Mouse (Mus musculus) frontal cortex, postnatal 10 days (tissue): ENCODE data around the gene Med12l.
"Not testable (repeated sequence)": the region's sequence is repeated elsewhere in the genome, so short reads cannot be mapped to it uniquely, and the experiment has no call there.

Experiments used
- DNase-seq, 2 experiments: peaks; one replicate each; pipeline ENCODE4 v3.0.0; 2022; ENCODE audit warnings: low spot score in 2 of 2, mixed read lengths in 1 of 2

The Med12l gene

GRCm38 (mm10) chr3:59022971-59023370 is 17.3 kb downstream of the Med12l start:
- DNase-seq = no peak

GRCm38 (mm10) chr3:59024531-59025192 is 19.0 kb downstream of the Med12l start:
- no peak for DNase-seq

GRCm38 (mm10) chr3:59025193-59025535 is 19.5 kb downstream of the Med12l start:
- no peak for DNase-seq

GRCm38 (mm10) chr3:59028696-59029095 is 23.1 kb downstream of the Med12l start:
- DNase-seq = no peak

DNA sequence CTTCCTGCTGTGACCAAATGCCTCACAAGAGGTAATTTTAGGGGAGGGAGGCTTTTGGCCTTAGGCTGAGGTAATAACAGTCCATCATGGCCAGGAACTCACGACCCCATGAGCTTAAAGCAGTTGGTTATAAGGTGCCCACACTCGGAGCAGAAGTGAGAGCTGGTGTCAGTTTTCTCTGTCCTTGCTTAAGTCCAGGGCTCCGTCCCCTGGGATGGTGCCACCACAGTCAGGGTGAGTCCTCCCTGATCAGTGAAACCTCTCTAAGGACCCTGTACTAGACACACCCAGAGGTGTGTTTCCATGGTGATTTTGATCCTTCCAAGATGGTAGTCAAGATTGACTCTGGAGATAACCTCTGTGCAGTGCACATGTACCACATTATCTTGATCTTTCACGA is 25.4 kb downstream of the Med12l start:
- DNase-seq = no peak

DNA sequence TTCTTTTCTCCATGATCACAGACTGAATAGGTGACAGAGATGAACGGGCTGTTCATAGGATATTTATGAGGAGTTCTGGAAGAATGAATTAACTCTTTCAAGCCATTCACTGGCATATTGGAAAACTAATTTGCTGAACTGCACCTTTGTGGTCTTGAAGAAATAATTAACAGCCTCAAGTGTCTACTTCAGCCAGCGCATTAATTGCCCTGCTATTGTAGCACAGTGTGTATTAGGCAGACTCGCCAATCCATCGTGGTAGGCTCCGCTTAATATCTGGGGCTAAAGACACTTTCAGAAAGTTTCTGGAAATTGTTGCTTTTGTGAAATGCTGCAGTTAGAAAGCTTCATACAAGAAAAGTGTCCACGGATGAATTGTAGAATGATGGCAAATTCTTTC is 35.9 kb downstream of the Med12l start:
- DNase-seq = no peak

GRCm38 (mm10) chr3:59054834-59055535 is 49.4 kb downstream of the Med12l start:
- no peak for DNase-seq

GRCm38 (mm10) chr3:59059022-59059541 is 53.5 kb downstream of the Med12l start:
- peak; percentile 40 to 58 for DNase-seq

- DNase-seq = no peak
Observed at GRCm38 (mm10) chr3:59060131-59060530, 54.5 kb downstream of the Med12l start.

DNA sequence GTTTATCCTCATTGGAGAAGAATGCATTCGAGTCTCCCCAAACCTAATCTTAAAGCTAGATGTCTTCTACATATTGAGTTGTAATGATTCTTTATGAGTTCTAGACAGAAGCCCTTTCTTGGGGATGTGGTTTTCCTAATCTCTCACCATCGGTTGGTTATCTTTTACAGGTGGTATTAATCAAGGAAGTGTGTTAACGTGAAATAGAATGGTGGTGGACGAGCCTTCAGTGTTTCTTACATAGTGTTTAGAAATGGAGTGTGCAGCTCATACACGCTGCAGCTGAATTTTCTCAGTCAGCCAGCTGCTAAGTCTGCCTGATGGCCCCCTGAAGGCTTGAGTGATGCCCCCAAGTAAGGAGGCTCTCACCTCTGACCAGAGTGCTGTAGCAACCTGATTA is 56.5 kb downstream of the Med12l start:
- no peak for DNase-seq

- no peak for DNase-seq
Observed at GRCm38 (mm10) chr3:59063431-59063830, 57.8 kb downstream of the Med12l start.

- no peak for DNase-seq
Observed at GRCm38 (mm10) chr3:59065937-59066336, 60.3 kb downstream of the Med12l start.

DNA sequence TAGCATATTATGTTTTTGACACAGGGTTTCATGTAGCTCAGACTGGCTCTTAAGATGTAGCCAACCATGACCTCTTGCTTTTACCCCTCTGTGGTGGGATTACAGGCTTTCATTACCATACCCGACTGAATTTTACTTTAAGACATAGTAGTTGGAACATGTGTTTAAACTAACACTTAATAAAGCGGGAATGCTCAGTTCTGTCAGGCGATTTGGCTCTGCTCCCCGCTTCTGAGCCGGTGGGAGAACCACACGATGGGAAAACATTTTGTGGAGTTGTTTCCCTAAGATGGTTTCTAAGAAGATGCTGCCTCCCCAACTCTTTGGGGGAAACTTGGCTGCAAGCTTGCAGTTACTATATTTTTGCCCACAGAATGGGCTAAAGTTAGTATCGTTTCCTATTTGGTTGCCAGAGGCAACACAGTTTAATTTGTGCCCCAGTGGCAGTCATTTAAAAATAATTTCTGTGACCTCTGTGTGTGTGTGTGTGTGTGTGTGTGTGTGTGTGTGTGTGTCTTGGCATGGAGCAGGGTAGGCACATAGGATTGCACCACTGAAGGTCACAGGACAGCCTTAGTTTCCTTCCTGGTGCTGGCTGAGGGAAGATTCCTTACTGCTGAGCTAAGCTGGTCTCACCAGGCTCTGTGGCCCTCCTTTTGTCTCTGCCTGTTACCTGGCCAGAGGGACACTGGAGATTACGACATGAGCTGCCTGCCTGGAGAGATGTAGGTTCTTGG is 61.1 kb downstream of the Med12l start:
- DNase-seq = no peak

DNA sequence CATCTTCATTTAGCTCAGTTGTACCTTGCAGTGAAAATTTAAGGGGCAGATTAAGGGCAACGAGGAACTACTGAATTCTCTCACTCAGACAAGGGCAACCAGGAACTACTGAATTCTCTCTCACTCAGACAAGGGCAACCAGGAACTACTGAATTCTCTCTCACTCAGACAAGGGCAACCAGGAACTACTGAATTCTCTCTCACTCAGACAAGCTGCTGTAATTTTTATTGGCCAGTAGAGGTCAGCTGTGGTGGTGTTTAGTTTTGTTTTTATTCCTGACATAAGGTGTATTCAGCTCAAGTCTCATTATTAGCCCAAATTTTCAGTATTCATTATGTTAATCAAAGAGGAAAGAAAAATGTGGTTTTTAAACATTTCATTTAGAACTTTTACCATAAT is 63.4 kb downstream of the Med12l start:
- DNase-seq = not testable (repeated sequence)

DNA sequence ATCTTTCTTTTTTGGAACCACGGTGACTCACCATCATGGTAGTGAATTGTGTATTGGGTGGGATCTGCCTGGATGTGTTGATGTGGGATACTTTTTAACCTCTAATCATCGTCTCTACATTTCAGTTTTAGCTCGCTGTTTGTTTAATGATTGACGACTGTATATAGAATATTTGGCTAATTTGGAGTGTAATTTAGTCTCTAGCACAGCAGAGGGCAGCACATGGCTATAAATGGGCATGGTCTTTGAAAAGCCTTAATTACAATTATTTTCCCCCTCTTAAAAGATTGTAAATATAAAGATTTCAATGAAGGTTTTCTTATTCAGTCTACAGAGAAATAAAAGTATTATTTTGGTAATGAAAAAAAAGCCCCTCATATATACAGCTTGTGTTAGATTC is 71.7 kb downstream of the Med12l start:
- no peak for DNase-seq

DNA sequence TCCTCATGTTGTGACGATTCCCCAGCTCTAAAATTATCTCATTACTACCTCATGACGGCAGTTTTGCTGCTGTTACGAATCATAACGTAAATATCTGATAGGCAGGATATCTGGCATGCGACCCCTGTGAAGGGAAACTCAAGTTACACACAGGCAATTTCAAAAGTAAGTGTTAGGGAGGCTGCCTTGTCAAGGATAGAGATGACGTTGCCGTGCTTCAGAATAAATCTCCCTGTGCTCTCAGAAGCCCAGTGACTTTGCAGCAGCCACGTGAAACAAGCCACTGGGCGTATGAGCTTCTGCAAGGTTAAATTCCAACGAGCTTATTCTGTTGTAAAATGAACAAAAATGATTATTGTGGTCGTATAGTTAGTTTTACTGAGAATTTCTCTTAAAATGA is 73.0 kb downstream of the Med12l start:
- DNase-seq = no peak

DNA sequence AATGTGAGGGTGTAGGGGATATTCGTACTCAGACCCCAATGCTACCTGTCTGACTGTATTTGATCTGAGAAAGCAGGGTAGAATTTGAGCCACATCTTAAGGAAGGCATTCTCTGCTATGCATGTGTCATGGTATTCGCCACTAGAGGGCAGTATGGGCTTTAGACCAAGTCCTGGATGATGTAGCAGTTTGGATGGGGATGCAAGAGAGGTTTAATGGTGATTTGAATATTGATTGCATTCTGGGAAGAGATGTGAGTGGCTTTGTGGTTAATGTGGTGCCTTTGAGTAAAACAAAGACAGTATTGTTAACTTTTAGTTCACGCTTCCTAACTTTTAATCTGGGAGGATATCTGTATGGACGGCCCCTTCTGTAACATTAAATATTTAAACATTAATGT is 73.7 kb downstream of the Med12l start:
- DNase-seq = no peak

- no peak for DNase-seq
Observed at GRCm38 (mm10) chr3:59080293-59080916, 74.8 kb downstream of the Med12l start.

DNA sequence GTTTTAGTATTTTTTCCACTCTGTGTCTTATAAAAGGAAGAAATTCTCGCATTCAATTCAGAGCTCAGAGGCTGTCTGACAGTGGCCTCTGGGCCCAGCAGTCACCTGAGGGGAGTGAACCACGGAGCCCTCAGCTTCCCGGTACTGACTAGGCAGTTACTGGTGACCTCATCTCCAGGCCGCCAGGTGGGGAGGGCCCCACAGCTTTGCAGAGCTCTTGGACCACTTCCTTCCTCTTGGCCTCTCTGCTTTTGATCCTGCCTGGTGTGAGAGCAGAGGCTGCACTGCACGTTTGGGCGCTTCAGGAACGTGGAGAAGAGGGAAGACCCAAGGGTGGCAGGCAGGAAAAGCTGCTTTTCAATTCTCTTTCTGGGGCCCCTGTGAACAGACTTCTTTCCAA is 75.3 kb downstream of the Med12l start:
- no peak for DNase-seq

- DNase-seq = no peak
Observed at GRCm38 (mm10) chr3:59092702-59093101, 87.1 kb downstream of the Med12l start.

GRCm38 (mm10) chr3:59097421-59097820 is 91.8 kb downstream of the Med12l start:
- DNase-seq = no peak

- no peak for DNase-seq
Observed at GRCm38 (mm10) chr3:59098540-59098939, 92.9 kb downstream of the Med12l start.
